Mouse (Mus musculus) inflammation-experienced regulatory T-cells, adult 6 months (primary cell): ENCODE results near the gene Pycr2. TPM values are rescaled to one million over a fixed set of nuclear protein-coding genes. Genes with fewer than 3 reads are reported as not detected.

Experiments used
- ATAC-seq: one replicate; pipeline ENCODE4 v1.8.0; 2017
- polyA plus RNA-seq, 3 experiments: library from polyadenylated mRNA; unstranded; fragments of 100-300 nt; shearing (Covaris generic); gene quantifications; one replicate each; pipeline ENCODE4 v1.2.1; 2017

The Pycr2 gene
- polyA plus RNA-seq, 3 experiments from 2014 or later: 39.9 to 46.0 (median 44.5) TPM

- ATAC-seq: peak; percentile 67
These were observed 38.3 kb downstream of the Pycr2 start, which contains the start of gene Tmem63a for GRCm38 (mm10) chr1:180942166-180943031. Gene Tmem63a, plus strand, starts transcription at chr1:180942344.

- ATAC-seq: peak; percentile 53
These were observed 39.0 kb downstream of the Pycr2 start for GRCm38 (mm10) chr1:180943032-180943644.

GRCm38 (mm10) chr1:180943896-180944295, 39.8 kb downstream of the Pycr2 start:
- ATAC-seq: no peak

GRCm38 (mm10) chr1:180944553-180944952, 40.5 kb downstream of the Pycr2 start:
- no peak for ATAC-seq

GRCm38 (mm10) chr1:180945001-180945980, 41.2 kb downstream of the Pycr2 start:
- no peak for ATAC-seq

- no peak for ATAC-seq
These were observed 42.4 kb downstream of the Pycr2 start for GRCm38 (mm10) chr1:180946448-180946847.

GRCm38 (mm10) chr1:180952085-180952746, 48.1 kb downstream of the Pycr2 start:
- no peak for ATAC-seq

- no peak for ATAC-seq
These were observed 48.7 kb downstream of the Pycr2 start for GRCm38 (mm10) chr1:180952808-180953207.

GRCm38 (mm10) chr1:180956401-180956800, 52.3 kb downstream of the Pycr2 start:
- no peak for ATAC-seq

GRCm38 (mm10) chr1:180956973-180957381, 52.9 kb downstream of the Pycr2 start:
- no peak for ATAC-seq

Other genes starting within 250 kb of the Pycr2 start
- under 1 TPM in 2 of 3 experiments, not detected in 1; 0.15 to 0.20 TPM for gene Mixl1, start 207.3 kb upstream of the Pycr2 start, polyA plus RNA-seq
- gene Acbd3, start 178.2 kb upstream of the Pycr2 start, polyA plus RNA-seq: 10 to 100 TPM; 10.9 to 14.4 (median 14.0) TPM
- gene H3f3a, start 90.3 kb upstream of the Pycr2 start, polyA plus RNA-seq: 100 to 1,000 TPM; 553 to 843 (median 762) TPM
- 10 to 100 TPM; 33.8 to 42.9 (median 37.5) TPM for gene Sde2, start 53.2 kb upstream of the Pycr2 start, polyA plus RNA-seq
- gene Lefty2, start 11.2 kb upstream of the Pycr2 start, polyA plus RNA-seq: not detected
- not detected for gene Lefty1, start 30.7 kb downstream of the Pycr2 start, polyA plus RNA-seq
- 10 to 100 TPM; 12.8 to 18.6 (median 14.0) TPM for gene Tmem63a, start 38.1 kb downstream of the Pycr2 start, polyA plus RNA-seq
- gene Ephx1, start 116.6 kb downstream of the Pycr2 start, polyA plus RNA-seq: 100 to 1,000 TPM in 2 of 3 experiments, 10 to 100 TPM in 1; 40.9 to 267 (median 215) TPM
- not detected for gene 9130409I23Rik, start 146.9 kb downstream of the Pycr2 start, polyA plus RNA-seq
- 10 to 100 TPM; 30.7 to 48.4 (median 36.3) TPM for gene Nvl, start 239.9 kb downstream of the Pycr2 start, polyA plus RNA-seq
- gene Cnih4, start 240.4 kb downstream of the Pycr2 start, polyA plus RNA-seq: 10 to 100 TPM; 65.6 to 94.3 (median 73.6) TPM